Mouse (Mus musculus) liver, embryonic 15.5 days (tissue): ENCODE results near the gene Sptbn1. TPM values are rescaled to one million over a fixed set of nuclear protein-coding genes. Genes with fewer than 3 reads are reported as not detected.

Source experiments
- ATAC-seq: fragments of 200-750 bp; cut with Nextera tagmentation; 2 replicates; pipeline ENCODE4 v1.8.0; 2017; ENCODE audit warnings: moderate number of reproducible peaks, mild to moderate bottlenecking, moderate library complexity; ENCODE audit not compliant: insufficient read depth
- H3K27ac ChIP-seq: fragments of 300-500 bp; sonication (generic); replicated peaks from 2 replicates; pipeline ENCODE4 v1.5.1; 2015; ENCODE audit warnings: mild to moderate bottlenecking, inconsistent platforms
- H3K27me3 ChIP-seq: fragments of 300-500 bp; sonication (generic); 2 replicates; pipeline ENCODE4 v1.6.1; 2015; ENCODE audit warnings: mild to moderate bottlenecking, inconsistent platforms
- H3K36me3 ChIP-seq: fragments of 300-500 bp; sonication (generic); replicated peaks from 2 replicates; pipeline ENCODE4 v1.6.1; 2015; ENCODE audit warnings: moderate library complexity, mild to moderate bottlenecking, inconsistent platforms
- H3K4me1 ChIP-seq: fragments of 300-500 bp; sonication (generic); replicated peaks from 2 replicates; pipeline ENCODE4 v1.6.1; 2015; ENCODE audit warnings: inconsistent platforms
- H3K4me2 ChIP-seq: fragments of 300-500 bp; sonication (generic); 2 replicates; pipeline ENCODE4 v1.6.1; 2015; ENCODE audit warnings: moderate library complexity, mild to moderate bottlenecking, inconsistent platforms
- H3K4me3 ChIP-seq: fragments of 300-500 bp; sonication (generic); replicated peaks from 2 replicates; pipeline ENCODE4 v1.5.1; 2015; ENCODE audit warnings: mild to moderate bottlenecking, inconsistent platforms
- H3K9ac ChIP-seq: fragments of 300-500 bp; sonication (generic); 2 replicates; pipeline ENCODE4 v1.6.1; 2015; ENCODE audit warnings: moderate library complexity, mild to moderate bottlenecking, inconsistent platforms
- H3K9me3 ChIP-seq: fragments of 300-500 bp; sonication (generic); replicated peaks from 2 replicates; pipeline ENCODE4 v1.6.1; 2016; ENCODE audit warnings: inconsistent platforms
- WGBS: fragments of 180-500 bp; shearing (Covaris S2); methylation state at CpG from one replicate; pipeline ENCODE4 v1.1.7; 2015; ENCODE audit warnings: mixed read lengths; ENCODE audit not compliant: insufficient replicate concordance; 5-methylcytosine and 5-hydroxymethylcytosine counted together
- polyA plus RNA-seq: library from polyadenylated mRNA; unstranded; fragments of >200 nt; fragmentation: Nextera tagmentation; extraction: Ambion mirVana; gene quantifications from 2 replicates; pipeline ENCODE4 v1.2.1, GENCODE M21; 2015

The Sptbn1 gene
- polyA plus RNA-seq, 1 experiment from 2014 or later = 16.9 TPM

DNA sequence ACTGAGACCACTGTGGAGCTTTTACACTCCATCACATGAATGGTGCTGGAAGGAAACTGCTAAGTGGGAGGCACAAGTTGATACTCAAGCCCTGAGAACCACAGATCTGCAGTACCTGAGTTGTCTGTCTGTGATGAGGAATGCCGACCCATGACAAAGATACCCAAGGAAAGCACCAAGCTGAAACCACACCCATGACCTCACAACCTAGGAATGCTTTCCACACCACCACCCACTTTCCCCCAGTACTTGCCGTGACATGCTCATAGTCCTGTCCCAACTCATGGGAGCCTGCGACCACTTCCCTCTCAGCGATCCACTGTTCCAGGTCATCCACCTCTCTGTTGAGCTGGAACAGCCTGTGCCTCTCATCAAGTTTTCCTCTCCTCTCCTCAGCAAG is 149.9 kb downstream of the Sptbn1 start:
- Histone ChIP-seq H3K27ac (no peak overlapping the region), H3K27me3 (no peaks in the 10 kb centered on the region), H3K4me1 (no peaks in the 10 kb centered on the region), H3K4me3 (no peak overlapping the region), H3K9me3 (no peaks in the 10 kb centered on the region), H3K9ac (no peak overlapping the region), H3K4me2 (no peak overlapping the region), H3K36me3 (peaks cover 68% of the 10 kb centered on the region)
- 76% methylated on average over 4 of the region's 4 CpGs for WGBS
- no peak for ATAC-seq

GRCm38 (mm10) chr11:30113631-30114030 is 154.3 kb downstream of the Sptbn1 start:
- no peaks in the 10 kb centered on the region for H3K27me3 ChIP-seq
- no peaks in the 10 kb centered on the region for H3K9me3 ChIP-seq
- H3K4me1 ChIP-seq = no peaks in the 10 kb centered on the region
- no peak overlapping the region for H3K9ac ChIP-seq
- no peak for ATAC-seq
- WGBS = 66% methylated on average over 2 of the region's 2 CpGs
- H3K36me3 ChIP-seq = peaks cover 60% of the 10 kb centered on the region
- H3K4me3 ChIP-seq = no peak overlapping the region
- H3K27ac ChIP-seq = no peak overlapping the region
- H3K4me2 ChIP-seq = no peak overlapping the region

- 78% methylated on average over 7 of the region's 7 CpGs for WGBS
- Histone ChIP-seq H3K4me1 (no peaks in the 10 kb centered on the region), H3K9ac (no peak overlapping the region), H3K4me2 (no peak overlapping the region), H3K9me3 (no peaks in the 10 kb centered on the region), H3K4me3 (no peak overlapping the region), H3K36me3 (peaks cover 49% of the 10 kb centered on the region), H3K27me3 (no peaks in the 10 kb centered on the region), H3K27ac (no peak overlapping the region)
- ATAC-seq = no peak
Observed at GRCm38 (mm10) chr11:30110634-30111033, 157.3 kb downstream of the Sptbn1 start.

GRCm38 (mm10) chr11:30104177-30104576 is 163.8 kb downstream of the Sptbn1 start:
- H3K4me3 ChIP-seq = no peak overlapping the region
- H3K9me3 ChIP-seq = no peaks in the 10 kb centered on the region
- H3K4me2 ChIP-seq = no peak overlapping the region
- WGBS = 73% methylated on average over 10 of the region's 10 CpGs
- peaks cover 23% of the 10 kb centered on the region for H3K36me3 ChIP-seq
- no peak for ATAC-seq
- no peaks in the 10 kb centered on the region for H3K27me3 ChIP-seq
- H3K9ac ChIP-seq = no peak overlapping the region
- no peak overlapping the region for H3K27ac ChIP-seq
- H3K4me1 ChIP-seq = no peaks in the 10 kb centered on the region

- Histone ChIP-seq H3K4me1 (no peaks in the 10 kb centered on the region), H3K4me2 (no peak overlapping the region), H3K27ac (no peak overlapping the region), H3K36me3 (peaks cover 21% of the 10 kb centered on the region), H3K9me3 (no peaks in the 10 kb centered on the region), H3K27me3 (no peaks in the 10 kb centered on the region), H3K4me3 (no peak overlapping the region), H3K9ac (no peak overlapping the region)
- 61% methylated on average over 2 of the region's 2 CpGs for WGBS
- no peak for ATAC-seq
Observed at GRCm38 (mm10) chr11:30102594-30102993, 165.4 kb downstream of the Sptbn1 start.

DNA sequence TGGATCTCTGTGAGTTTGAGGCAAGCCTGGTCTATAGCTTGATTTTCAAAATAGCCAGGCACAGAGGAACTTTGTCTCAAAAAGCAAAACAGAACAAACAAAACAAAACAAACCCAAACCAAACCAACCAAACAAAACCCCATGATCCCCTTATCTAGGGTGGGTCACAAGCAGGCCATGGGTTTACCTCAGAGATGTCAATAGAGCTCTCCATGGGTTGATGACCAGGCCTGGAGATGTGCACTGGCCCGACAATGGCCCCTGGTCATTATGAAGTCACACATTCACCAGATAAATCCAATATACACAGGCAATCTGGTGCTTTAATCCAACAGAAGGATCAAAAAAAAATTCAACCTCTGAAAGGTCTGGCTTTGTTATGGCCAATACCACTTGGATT is 166.2 kb downstream of the Sptbn1 start:
- no peak overlapping the region for H3K4me2 ChIP-seq
- H3K9me3 ChIP-seq = no peaks in the 10 kb centered on the region
- H3K9ac ChIP-seq = no peak overlapping the region
- 63% methylated on average over 1 of the region's 1 CpGs for WGBS
- H3K4me1 ChIP-seq = no peaks in the 10 kb centered on the region
- H3K27me3 ChIP-seq = no peaks in the 10 kb centered on the region
- ATAC-seq = no peak
- no peak overlapping the region for H3K4me3 ChIP-seq
- H3K36me3 ChIP-seq = peaks cover 26% of the 10 kb centered on the region
- no peak overlapping the region for H3K27ac ChIP-seq

- no peak overlapping the region for H3K27ac ChIP-seq
- H3K4me3 ChIP-seq = no peak overlapping the region
- peaks cover 25% of the 10 kb centered on the region for H3K36me3 ChIP-seq
- H3K4me2 ChIP-seq = no peak overlapping the region
- H3K27me3 ChIP-seq = no peaks in the 10 kb centered on the region
- ATAC-seq = no peak
- no peaks in the 10 kb centered on the region for H3K4me1 ChIP-seq
- 71% methylated on average over 2 of the region's 2 CpGs for WGBS
- H3K9ac ChIP-seq = no peak overlapping the region
- H3K9me3 ChIP-seq = no peaks in the 10 kb centered on the region
Observed at GRCm38 (mm10) chr11:30101162-30101561, 166.8 kb downstream of the Sptbn1 start.

DNA sequence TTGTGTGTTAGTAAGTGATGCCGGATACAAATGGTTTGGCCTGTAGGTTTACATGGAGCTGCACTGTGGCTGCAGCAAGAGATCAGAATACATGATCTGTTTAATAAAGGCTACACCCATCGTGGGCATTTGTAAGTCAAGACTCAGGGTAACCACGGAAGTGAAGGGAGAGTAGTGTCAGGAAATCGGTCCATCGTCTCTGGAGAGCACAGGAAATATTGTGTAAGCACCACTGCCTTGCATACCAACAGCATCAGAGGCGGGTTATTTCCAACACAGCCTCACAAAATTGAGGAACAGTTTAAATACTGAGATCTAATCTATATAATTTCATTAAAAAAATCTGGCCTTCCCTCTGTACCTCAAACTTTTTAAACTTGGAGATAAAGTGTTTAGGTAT is 168.1 kb downstream of the Sptbn1 start:
- no peak overlapping the region for H3K27ac ChIP-seq
- no peak overlapping the region for H3K4me2 ChIP-seq
- no peaks in the 10 kb centered on the region for H3K9me3 ChIP-seq
- H3K27me3 ChIP-seq = no peaks in the 10 kb centered on the region
- H3K36me3 ChIP-seq = peaks cover 23% of the 10 kb centered on the region; the same call in 1 of the 2 replicates
- H3K4me3 ChIP-seq = no peak overlapping the region
- no peak overlapping the region for H3K9ac ChIP-seq
- 30% methylated on average over 6 of the region's 6 CpGs for WGBS
- H3K4me1 ChIP-seq = no peaks in the 10 kb centered on the region
- no peak for ATAC-seq

DNA sequence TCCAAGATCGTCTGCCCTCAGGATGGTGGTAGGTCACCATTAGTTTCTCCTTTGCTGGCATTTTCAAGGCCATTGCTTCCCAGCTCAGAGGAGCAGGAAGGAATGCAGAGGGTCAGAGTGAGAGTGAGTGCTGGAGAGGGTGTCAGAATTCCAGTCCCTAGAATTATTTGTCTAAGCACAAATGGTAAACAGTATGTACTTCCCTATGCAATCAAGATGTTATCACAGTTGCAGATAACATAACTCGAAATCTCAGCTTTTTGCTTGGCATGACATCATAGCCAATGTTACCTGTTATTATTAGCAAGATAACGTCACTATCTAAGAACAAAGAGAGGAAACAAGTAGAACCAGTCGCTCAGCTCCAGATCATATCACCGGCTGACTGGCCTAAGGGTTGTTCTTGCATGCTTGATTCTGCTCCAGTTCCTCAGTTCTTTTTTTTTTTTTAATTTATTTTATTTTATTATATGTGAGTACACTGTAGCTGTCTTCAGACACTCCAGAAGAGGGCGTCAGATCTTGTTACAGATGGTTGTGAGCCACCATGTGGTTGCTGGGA is 172.7 kb downstream of the Sptbn1 start:
- no peak overlapping the region for H3K27ac ChIP-seq
- no peak overlapping the region for H3K9ac ChIP-seq
- H3K27me3 ChIP-seq = no peaks in the 10 kb centered on the region
- H3K4me3 ChIP-seq = no peak overlapping the region
- H3K4me2 ChIP-seq = no peak overlapping the region
- ATAC-seq = no peak
- no peaks in the 10 kb centered on the region for H3K4me1 ChIP-seq
- 58% methylated on average over 6 of the region's 6 CpGs for WGBS
- no peaks in the 10 kb centered on the region for H3K9me3 ChIP-seq
- H3K36me3 ChIP-seq = 0 out of 2 replicates have a peak, but pooled peaks cover 8% of the 10 kb centered on the region

DNA sequence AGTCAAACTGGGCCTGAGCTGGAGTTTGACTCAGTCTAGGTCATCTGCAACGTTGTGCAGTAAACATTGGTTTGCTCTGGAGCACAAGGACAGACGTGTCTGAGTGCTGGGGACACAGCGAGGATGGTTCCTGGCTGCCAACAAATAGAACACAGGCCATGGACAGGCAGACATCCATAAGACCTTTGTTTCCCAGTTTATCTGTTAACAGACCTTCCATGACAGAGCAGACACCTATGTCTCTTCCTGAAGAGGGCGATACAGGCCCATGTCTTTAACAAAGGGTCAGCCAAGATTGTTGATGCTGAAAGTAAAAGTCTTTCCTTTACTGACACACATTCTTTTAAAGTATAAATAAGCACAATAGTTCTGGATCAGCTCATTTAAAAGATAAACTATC is 176.1 kb downstream of the Sptbn1 start:
- Histone ChIP-seq H3K4me2 (no peak overlapping the region), H3K27me3 (no peaks in the 10 kb centered on the region), H3K4me3 (no peak overlapping the region), H3K36me3 (no peaks in the 10 kb centered on the region), H3K9ac (no peak overlapping the region), H3K9me3 (no peaks in the 10 kb centered on the region), H3K4me1 (no peaks in the 10 kb centered on the region), H3K27ac (no peak overlapping the region)
- ATAC-seq = no peak
- 44% methylated on average over 4 of the region's 4 CpGs for WGBS

DNA sequence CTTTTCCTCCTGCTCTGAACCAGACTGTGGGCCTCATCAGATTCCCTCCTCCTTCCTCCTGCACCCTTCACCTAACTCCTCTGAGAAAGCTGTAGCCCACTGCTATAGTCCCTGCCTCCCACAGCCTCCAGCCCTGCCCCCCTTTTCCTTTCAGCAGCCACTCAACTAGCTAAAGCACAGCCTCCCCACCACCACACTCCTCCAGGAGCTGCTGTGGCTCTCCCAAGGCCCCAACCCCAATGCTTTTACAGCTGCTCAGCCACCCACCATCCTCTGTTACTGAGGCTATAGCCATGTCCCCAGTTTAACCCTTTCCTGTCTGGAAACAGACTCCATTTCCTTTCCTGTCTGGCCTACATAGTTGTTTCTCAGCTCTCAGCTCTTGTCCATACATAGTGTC is 182.9 kb downstream of the Sptbn1 start:
- no peaks in the 10 kb centered on the region for H3K9me3 ChIP-seq
- H3K4me3 ChIP-seq = no peak overlapping the region
- H3K9ac ChIP-seq = no peak overlapping the region
- no peak overlapping the region for H3K27ac ChIP-seq
- no peaks in the 10 kb centered on the region for H3K4me1 ChIP-seq
- H3K27me3 ChIP-seq = no peaks in the 10 kb centered on the region
- H3K36me3 ChIP-seq = no peaks in the 10 kb centered on the region
- no peak for ATAC-seq
- no peak overlapping the region for H3K4me2 ChIP-seq

GRCm38 (mm10) chr11:30057299-30057698 is 210.7 kb downstream of the Sptbn1 start:
- H3K4me3 ChIP-seq = no peak overlapping the region
- H3K4me2 ChIP-seq = no peak overlapping the region
- no peaks in the 10 kb centered on the region for H3K9me3 ChIP-seq
- H3K27ac ChIP-seq = no peak overlapping the region
- H3K36me3 ChIP-seq = no peaks in the 10 kb centered on the region
- 24% methylated on average over 8 of the region's 8 CpGs for WGBS
- H3K9ac ChIP-seq = no peak overlapping the region
- ATAC-seq = no peak
- no peaks in the 10 kb centered on the region for H3K27me3 ChIP-seq
- no peaks in the 10 kb centered on the region for H3K4me1 ChIP-seq
